Mouse (Mus musculus) layer of hippocampus, adult 2 months (tissue): ENCODE measurements around the gene Nars2. TPM values are rescaled to one million over a fixed set of nuclear protein-coding genes. Genes with fewer than 3 reads are reported as not detected.
A peak's percentile ranks its signal among the peaks of the same experiment; 100 is the strongest.

ENCODE experiments used
- DNase-seq, 2 experiments: peaks; one replicate each; pipeline ENCODE4 v3.0.0; 2022; ENCODE audit warnings: low spot score in 2 of 2
- H3K27ac ChIP-seq: fragments of 200-600 bp; 2 replicates; pipeline ENCODE4 v1.8.1; 2022
- H3K4me3 ChIP-seq: fragments of 200-600 bp; 2 replicates; pipeline ENCODE4 v1.8.1; 2022; ENCODE audit warnings: mild to moderate bottlenecking
- CTCF ChIP-seq: fragments of 200-600 bp; conservative IDR thresholded peaks from 2 replicates; pipeline ENCODE4 v1.8.1; 2022; ENCODE audit warnings: antibody characterized with exemption, mild to moderate bottlenecking, moderate library complexity
- total RNA-seq, 2 experiments: library from RNA; stranded (reverse); gene quantifications; 2 replicates each; pipeline ENCODE4 v1.2.3; 2021

Gene Nars2
- total RNA-seq, 2 experiments from 2014 or later: 15.2 to 17.4 TPM

- no peak for TF ChIP-seq CTCF
- Histone ChIP-seq H3K27ac (peak overlapping the region; percentile 91), H3K4me3 (peak overlapping the region; percentile 84)
- DNase-seq: peak; percentile 8 to 26
Measured at GRCm38 (mm10) chr7:97082219-97083101, 131.2 kb downstream of the Nars2 start.

DNA sequence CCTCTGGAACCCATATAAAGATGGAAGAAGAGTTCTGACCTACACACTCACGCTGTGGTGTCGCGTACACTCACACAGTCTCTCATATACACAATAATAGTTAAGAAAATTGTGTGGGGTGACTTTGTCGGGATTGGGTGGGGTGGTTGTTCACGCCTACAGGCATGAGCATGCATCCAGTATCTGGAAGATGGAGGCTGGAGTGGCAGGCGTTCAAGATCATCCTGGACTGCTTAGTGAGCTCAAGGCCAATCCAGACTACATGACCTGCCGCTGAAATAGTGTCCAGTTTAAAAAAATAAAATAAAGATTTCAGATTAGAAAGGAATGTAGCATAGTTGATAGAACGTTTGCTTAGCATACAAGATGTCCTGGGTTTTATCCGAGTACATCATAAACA, 132.3 kb downstream of the Nars2 start:
- TF ChIP-seq CTCF: no peak
- Histone ChIP-seq H3K4me3 (no peak overlapping the region), H3K27ac (no peak overlapping the region)
- DNase-seq: no peak

GRCm38 (mm10) chr7:97084181-97084580, 132.9 kb downstream of the Nars2 start:
- no peak for TF ChIP-seq CTCF
- Histone ChIP-seq H3K4me3 (no peak overlapping the region), H3K27ac (no peak overlapping the region)
- DNase-seq: no peak

GRCm38 (mm10) chr7:97085291-97085690, 134.0 kb downstream of the Nars2 start:
- TF ChIP-seq CTCF: peak; percentile 91
- no peak overlapping the region for H3K27ac ChIP-seq
- DNase-seq: peak; percentile 27 to 39
- no peak overlapping the region for H3K4me3 ChIP-seq

DNA sequence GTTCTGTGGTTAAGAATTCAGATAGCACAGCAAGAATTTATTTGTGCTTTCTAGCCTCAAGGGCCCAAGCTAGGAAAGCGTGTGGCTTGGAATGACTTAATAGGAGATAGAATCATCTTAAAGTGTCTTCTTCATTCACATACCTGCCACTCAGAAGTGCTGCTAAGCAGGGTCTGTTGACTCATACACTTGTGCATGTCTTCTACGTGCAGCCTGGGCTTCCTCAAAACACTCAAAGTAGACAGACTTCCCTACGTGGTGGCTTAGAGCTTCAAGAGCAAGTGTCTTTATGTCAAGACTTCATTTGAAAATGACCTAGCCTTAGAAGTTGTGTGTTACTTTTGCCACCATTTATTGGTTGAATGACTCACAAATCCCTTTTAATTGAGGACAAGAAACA, 142.9 kb downstream of the Nars2 start:
- no peak for DNase-seq
- Histone ChIP-seq H3K4me3 (no peak overlapping the region), H3K27ac (no peak overlapping the region)
- TF ChIP-seq CTCF: no peak

DNA sequence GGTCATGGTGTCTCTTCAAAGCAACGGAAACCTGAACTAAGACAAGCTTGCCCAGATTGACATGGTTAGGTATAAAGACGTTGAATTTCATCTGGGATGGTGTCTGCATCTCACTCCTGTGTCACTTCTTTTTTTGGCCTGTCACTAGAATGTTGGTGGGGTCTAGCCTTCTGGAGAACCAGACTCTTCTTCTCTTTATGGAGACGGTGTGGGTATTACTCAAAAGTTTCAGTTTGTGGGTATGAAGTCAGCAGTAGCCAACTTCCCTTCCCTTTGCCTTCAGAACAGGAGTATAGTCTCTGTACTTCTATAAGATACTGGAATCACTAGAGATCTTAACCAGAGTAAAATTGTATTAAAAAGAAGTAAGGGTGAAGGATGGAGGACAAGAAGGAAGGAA, 156.8 kb downstream of the Nars2 start:
- no peak overlapping the region for H3K4me3 ChIP-seq
- H3K27ac ChIP-seq: no peak overlapping the region
- no peak for DNase-seq
- TF ChIP-seq CTCF: no peak

Other genes starting within 250 kb of the Nars2 start
- gene Gab2, start 130.1 kb downstream of the Nars2 start, total RNA-seq: 10 to 100 TPM; 12.2 to 13.6 TPM